Mouse (Mus musculus) liver, postnatal 0 days (tissue): ENCODE measurements around the gene Grin3a. TPM values are rescaled to one million over a fixed set of nuclear protein-coding genes. Genes with fewer than 3 reads are reported as not detected.

Experiments used
- ATAC-seq: fragments of 200-750 bp; cut with Nextera tagmentation; 2 replicates; pipeline ENCODE4 v1.8.0; 2017; ENCODE audit warnings: mild to moderate bottlenecking, moderate library complexity
- DNase-seq: peaks from one replicate; pipeline ENCODE4 v3.0.0-alpha.2; 2016
- H3K27ac ChIP-seq: fragments of 300-500 bp; sonication (generic); 2 replicates; pipeline ENCODE4 v1.5.1; 2014; ENCODE audit warnings: antibody characterized with exemption, moderate library complexity, mild to moderate bottlenecking, low read depth
- H3K27me3 ChIP-seq: fragments of 300-500 bp; sonication (generic); 2 replicates; pipeline ENCODE4 v1.6.1; 2014; ENCODE audit warnings: low read length, control low read depth, mixed read lengths; ENCODE audit not compliant: insufficient read depth
- H3K36me3 ChIP-seq: fragments of 300-500 bp; sonication (generic); replicated peaks from 2 replicates; pipeline ENCODE4 v1.6.1; 2014; ENCODE audit warnings: mild to moderate bottlenecking, control low read depth, low read length, moderate library complexity, mixed read lengths; ENCODE audit not compliant: insufficient read depth
- H3K4me1 ChIP-seq: fragments of 300-500 bp; sonication (generic); 2 replicates; pipeline ENCODE4 v1.6.1; 2014; ENCODE audit warnings: antibody characterized with exemption, mild to moderate bottlenecking, control low read depth; ENCODE audit not compliant: insufficient read depth
- H3K4me2 ChIP-seq: fragments of 300-500 bp; sonication (generic); 2 replicates; pipeline ENCODE4 v1.6.1; 2014; ENCODE audit warnings: low read depth, mild to moderate bottlenecking, low read length, moderate library complexity, mixed read lengths
- H3K4me3 ChIP-seq: fragments of 300-500 bp; sonication (generic); 2 replicates; pipeline ENCODE4 v1.5.1; 2014; ENCODE audit warnings: low read depth, low read length
- H3K9ac ChIP-seq: fragments of 300-500 bp; sonication (generic); replicated peaks from 2 replicates; pipeline ENCODE4 v1.6.1; 2014; ENCODE audit warnings: mild to moderate bottlenecking, moderate library complexity
- H3K9me3 ChIP-seq: fragments of 300-500 bp; sonication (generic); 2 replicates; pipeline ENCODE4 v1.6.1; 2016; ENCODE audit warnings: mild to moderate bottlenecking, control low read depth, low read length, mixed read lengths
- CTCF ChIP-seq: sonication (generic); IDR thresholded peaks from 2 replicates; pipeline ENCODE4 v1.5.1; 2016; ENCODE audit warnings: antibody characterized with exemption, low read depth
- EP300 ChIP-seq: IDR thresholded peaks from 2 replicates; pipeline ENCODE4 v1.6.1; 2016; ENCODE audit warnings: antibody characterized with exemption, low read depth, mild to moderate bottlenecking
- WGBS: fragments of 180-500 bp; shearing (Covaris S2); extraction: QIAGEN DNeasy Blood & Tissue Kit; methylation state at CpG from one replicate; pipeline ENCODE4 v1.1.7; 2014; ENCODE audit not compliant: insufficient replicate concordance; 5-methylcytosine and 5-hydroxymethylcytosine counted together
- polyA plus RNA-seq: library from polyadenylated mRNA; unstranded; fragments of >200 nt; fragmentation: Nextera tagmentation; extraction: Ambion mirVana; gene quantifications from 2 replicates; pipeline ENCODE4 v1.2.1, GENCODE M21; 2015

Gene Grin3a
- polyA plus RNA-seq, 1 experiment from 2014 or later, result not detected

DNA sequence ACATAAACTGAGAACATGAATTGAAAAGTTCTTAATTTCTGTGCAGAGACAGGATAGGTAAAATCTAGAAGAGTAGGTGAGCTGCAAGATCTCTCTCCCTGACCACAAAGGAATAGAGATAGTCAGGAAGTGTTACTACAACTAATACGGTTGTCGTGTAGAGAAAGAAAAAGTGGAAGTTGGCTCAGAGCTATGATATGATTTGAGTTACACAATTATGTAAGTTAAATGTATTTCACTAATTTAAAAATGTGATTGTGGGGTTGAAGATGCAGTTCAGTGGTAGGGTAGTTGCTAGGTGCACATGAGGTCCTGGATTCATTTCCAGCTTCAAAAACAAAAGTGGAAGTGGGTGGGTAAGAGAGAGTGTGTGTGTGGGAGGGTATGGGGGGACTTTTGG is 103.6 kb downstream of the Grin3a start:
- H3K9ac ChIP-seq, result no peak overlapping the region
- TF ChIP-seq EP300, result no peak
- no peak for TF ChIP-seq CTCF
- DNase-seq (no peak), ATAC-seq (no peak)
- no peaks in the 10 kb centered on the region for H3K9me3 ChIP-seq
- H3K36me3 ChIP-seq, result no peaks in the 10 kb centered on the region
- 54% methylated on average over 2 of the region's 2 CpGs for WGBS
- H3K4me3 ChIP-seq, result no peak overlapping the region
- H3K27me3 ChIP-seq, result no peaks in the 10 kb centered on the region
- no peak overlapping the region for H3K4me2 ChIP-seq
- no peak overlapping the region for H3K27ac ChIP-seq
- no peaks in the 10 kb centered on the region for H3K4me1 ChIP-seq

DNA sequence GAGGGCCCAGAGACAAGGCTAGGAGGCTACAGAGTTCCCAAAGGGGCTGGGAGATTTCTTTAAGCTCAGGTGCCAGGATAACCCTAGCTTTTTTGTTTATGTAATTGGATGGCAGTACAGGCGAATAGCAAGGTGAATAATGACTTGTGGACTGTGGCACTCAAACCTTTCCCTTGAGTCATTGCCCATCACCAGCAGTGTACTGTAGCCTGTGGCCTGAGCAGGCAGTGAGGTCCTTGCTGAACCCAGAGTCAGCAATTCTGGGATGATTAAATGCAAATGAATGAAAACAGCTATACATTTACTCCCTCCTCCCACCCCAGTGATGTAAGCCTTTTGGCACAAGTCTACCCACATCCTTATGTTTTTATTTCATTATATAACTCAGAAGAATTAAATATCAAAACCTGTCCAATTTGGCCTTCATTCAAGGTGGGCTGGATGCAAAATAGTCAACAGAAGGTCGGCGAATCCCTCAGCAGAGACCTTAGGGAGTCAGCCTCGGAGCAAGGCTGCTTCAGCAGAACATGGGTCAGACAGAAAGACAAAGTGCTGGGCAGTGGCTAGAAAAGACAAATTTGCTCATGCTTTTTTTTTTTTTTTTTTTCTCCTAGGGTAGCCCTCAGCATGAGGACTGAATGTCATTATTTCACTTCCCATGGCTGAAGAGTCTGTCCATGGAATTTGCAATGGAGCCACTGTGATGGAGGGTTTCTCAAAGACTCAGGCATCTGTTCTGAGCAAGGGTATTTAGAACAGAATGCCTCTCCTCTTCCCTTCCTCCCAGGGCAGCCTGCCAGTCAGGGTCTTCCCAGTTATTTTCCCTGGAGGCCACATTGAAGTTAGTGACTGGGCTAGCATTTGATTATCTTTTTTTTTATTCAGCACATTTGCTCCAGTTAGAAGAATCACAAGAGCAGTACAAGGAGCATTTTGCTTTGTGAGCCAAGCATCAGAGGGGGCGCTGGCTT is 104.5 kb downstream of the Grin3a start:
- WGBS, result 71% methylated on average over 5 of the region's 5 CpGs
- no peaks in the 10 kb centered on the region for H3K9me3 ChIP-seq
- no peaks in the 10 kb centered on the region for H3K36me3 ChIP-seq
- no peak for TF ChIP-seq EP300
- TF ChIP-seq CTCF, result no peak
- H3K4me3 ChIP-seq, result no peak overlapping the region
- no peak overlapping the region for H3K9ac ChIP-seq
- H3K27ac ChIP-seq, result no peak overlapping the region
- no peak for DNase-seq
- no peaks in the 10 kb centered on the region for H3K27me3 ChIP-seq
- no peak overlapping the region for H3K4me2 ChIP-seq
- no peak for ATAC-seq
- H3K4me1 ChIP-seq, result no peaks in the 10 kb centered on the region

DNA sequence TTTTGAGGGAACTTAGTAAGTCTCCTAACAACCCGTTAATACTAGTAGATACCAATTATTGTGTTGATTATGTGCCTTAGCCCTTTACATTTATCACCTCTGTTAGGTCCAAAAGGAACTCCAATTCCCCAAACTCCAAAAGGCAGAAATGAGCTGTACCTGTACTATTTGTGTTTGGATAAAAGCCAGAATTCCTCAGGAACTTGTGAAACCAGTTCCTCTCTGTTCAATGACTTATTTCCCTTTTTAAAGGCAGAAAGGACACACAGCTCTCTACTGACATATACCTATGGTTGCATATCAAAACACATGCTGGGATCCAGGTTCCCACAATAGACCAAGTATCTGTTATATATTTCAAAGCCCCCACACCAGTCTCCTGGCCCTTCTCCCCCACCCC is 106.0 kb downstream of the Grin3a start:
- H3K4me3 ChIP-seq, result no peak overlapping the region
- H3K4me2 ChIP-seq, result no peak overlapping the region
- no peak overlapping the region for H3K9ac ChIP-seq
- no peak for DNase-seq
- TF ChIP-seq EP300 (no peak), CTCF (no peak)
- WGBS, result 67% methylated on average over 1 of the region's 1 CpGs
- H3K4me1 ChIP-seq, result no peaks in the 10 kb centered on the region
- no peaks in the 10 kb centered on the region for H3K36me3 ChIP-seq
- H3K27me3 ChIP-seq, result no peaks in the 10 kb centered on the region
- no peak for ATAC-seq
- no peak overlapping the region for H3K27ac ChIP-seq
- H3K9me3 ChIP-seq, result no peaks in the 10 kb centered on the region

DNA sequence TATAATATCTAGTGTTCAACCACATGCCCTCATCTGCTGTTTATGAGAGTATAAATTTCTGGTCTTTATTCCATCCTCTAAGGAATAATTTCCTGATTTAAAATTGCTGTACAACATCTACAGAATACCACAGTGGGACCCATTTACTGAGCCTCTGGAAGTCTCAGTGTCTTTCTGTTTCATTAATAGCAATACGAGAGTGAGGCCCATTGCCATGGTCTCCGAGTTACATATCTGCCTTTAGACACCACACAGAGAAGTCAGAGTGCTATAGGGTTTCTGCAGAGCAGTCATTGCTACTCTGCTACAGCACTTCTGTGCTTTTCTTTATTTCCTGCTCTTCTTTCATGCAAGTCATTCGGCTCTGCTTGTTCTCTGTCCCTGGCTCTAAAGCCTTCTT is 116.2 kb downstream of the Grin3a start:
- TF ChIP-seq EP300 (no peak), CTCF (no peak)
- ATAC-seq, result no peak
- Histone ChIP-seq H3K4me1 (no peaks in the 10 kb centered on the region), H3K27ac (no peak overlapping the region), H3K4me2 (no peak overlapping the region), H3K9me3 (no peaks in the 10 kb centered on the region), H3K4me3 (no peak overlapping the region), H3K27me3 (no peaks in the 10 kb centered on the region), H3K9ac (no peak overlapping the region), H3K36me3 (no peaks in the 10 kb centered on the region)
- WGBS, result 58% methylated on average over 3 of the region's 3 CpGs
- DNase-seq, result no peak

DNA sequence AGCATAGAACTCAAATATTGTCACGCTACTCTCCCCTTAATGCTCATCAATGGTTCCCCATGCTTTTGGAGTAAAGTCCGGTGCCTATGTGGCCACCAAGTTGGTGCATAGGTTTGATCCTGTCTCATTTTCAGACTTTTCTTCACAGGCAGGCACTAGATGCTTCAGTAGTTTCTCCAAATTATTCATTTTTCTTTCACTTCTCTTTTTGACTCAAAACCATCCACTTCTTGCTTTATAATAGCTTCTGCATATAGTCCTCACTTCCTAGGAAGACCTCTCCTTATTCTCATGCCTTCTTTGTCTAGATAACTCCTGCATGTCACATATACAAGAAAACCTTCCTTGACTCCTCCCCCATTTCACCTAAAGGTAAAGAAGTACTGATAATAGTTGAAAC is 121.6 kb downstream of the Grin3a start:
- no peak overlapping the region for H3K9ac ChIP-seq
- H3K36me3 ChIP-seq, result no peaks in the 10 kb centered on the region
- H3K27ac ChIP-seq, result no peak overlapping the region
- no peak overlapping the region for H3K4me2 ChIP-seq
- TF ChIP-seq EP300 (no peak), CTCF (no peak)
- DNase-seq, result no peak
- 71% methylated on average over 2 of the region's 2 CpGs for WGBS
- H3K27me3 ChIP-seq, result no peaks in the 10 kb centered on the region
- no peaks in the 10 kb centered on the region for H3K4me1 ChIP-seq
- H3K9me3 ChIP-seq, result no peaks in the 10 kb centered on the region
- no peak overlapping the region for H3K4me3 ChIP-seq
- ATAC-seq, result no peak

DNA sequence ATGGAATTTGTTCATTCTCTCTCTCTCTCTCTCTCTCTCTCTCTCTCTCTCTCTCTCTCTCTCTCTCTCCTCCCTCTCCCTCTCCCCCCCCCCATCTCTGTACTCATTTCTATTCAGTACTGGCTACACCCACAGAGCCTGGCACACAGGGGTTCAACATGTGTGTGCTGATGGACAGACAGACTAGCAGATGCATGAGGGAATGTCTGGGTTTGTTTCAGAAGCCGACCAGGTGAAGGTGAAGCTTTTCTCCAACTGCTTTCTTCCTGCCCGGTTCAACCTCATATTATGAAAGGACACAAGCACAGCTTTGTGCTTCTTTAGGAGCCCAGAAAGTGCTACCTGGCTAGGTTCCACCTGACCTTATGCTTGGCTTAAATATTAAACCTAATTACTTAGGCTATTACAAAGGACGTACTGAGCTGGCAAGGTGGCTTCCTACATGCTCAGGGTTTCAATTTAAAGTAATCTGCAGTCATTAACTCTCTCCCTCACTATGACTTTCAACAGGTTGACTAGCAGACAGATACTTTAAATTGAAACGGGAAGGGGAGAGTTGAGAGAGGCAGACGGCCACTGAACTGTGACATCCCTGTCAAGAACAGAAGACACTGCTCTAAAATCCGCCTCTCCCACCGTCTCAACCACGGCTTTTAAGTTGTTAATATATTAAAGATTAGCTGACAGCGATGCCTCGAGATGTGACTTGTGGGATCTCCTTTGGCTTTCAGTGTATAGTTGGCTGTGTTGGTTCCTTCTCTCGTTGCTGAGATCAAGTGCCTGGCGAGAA is 153.9 kb downstream of the Grin3a start:
- Histone ChIP-seq H3K27ac (no peak overlapping the region), H3K9ac (no peak overlapping the region), H3K36me3 (no peaks in the 10 kb centered on the region), H3K4me2 (no peak overlapping the region), H3K4me3 (no peak overlapping the region), H3K4me1 (no peaks in the 10 kb centered on the region), H3K9me3 (no peaks in the 10 kb centered on the region), H3K27me3 (no peaks in the 10 kb centered on the region)
- no peak for TF ChIP-seq CTCF
- no peak for TF ChIP-seq EP300
- WGBS, result 60% methylated on average over 12 of the region's 12 CpGs
- DNase-seq (no peak), ATAC-seq (no peak)
